Mouse (Mus musculus): ENCODE data around the gene Tmem45b. TPM values are rescaled to one million over a fixed set of nuclear protein-coding genes. Genes with fewer than 3 reads are reported as not detected.

Tmem45b gene
- total RNA-seq, 2 experiments from 2014 or later, result not detected

DNA sequence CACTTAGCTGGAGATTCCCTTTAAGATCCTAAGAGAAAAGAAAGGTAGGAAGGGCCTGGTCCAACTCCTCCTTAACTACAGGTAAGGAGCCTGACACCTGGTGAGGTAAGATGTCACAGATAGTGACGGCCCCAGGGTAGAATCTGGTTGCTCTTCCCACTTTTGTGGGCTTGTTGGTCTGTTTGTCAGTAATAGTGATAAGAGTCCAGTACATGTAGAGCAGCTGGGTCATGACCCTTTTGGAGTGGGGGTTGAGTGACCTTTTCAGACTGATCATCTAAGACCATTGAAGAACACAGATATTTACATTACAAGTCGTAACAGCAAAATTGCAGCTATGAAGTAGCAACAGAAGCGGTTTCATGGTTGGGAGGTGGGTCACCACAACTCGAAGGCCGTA is 77.1 kb downstream of the Tmem45b start:
- DNase-seq (ENCODE audit: extremely low spot score in 1 of 2, low spot score in 2 of 2), result no peak
- Histone ChIP-seq H3K4me3 (peak overlapping the region; percentile 85; the same call in 1 of the 2 replicates), H3K27ac (no peak overlapping the region)
- TF ChIP-seq CTCF (IDR thresholded peaks at IDR 0.05), result no peak
- intact Hi-C loops (cut with DNase I), result no loop called here

DNA sequence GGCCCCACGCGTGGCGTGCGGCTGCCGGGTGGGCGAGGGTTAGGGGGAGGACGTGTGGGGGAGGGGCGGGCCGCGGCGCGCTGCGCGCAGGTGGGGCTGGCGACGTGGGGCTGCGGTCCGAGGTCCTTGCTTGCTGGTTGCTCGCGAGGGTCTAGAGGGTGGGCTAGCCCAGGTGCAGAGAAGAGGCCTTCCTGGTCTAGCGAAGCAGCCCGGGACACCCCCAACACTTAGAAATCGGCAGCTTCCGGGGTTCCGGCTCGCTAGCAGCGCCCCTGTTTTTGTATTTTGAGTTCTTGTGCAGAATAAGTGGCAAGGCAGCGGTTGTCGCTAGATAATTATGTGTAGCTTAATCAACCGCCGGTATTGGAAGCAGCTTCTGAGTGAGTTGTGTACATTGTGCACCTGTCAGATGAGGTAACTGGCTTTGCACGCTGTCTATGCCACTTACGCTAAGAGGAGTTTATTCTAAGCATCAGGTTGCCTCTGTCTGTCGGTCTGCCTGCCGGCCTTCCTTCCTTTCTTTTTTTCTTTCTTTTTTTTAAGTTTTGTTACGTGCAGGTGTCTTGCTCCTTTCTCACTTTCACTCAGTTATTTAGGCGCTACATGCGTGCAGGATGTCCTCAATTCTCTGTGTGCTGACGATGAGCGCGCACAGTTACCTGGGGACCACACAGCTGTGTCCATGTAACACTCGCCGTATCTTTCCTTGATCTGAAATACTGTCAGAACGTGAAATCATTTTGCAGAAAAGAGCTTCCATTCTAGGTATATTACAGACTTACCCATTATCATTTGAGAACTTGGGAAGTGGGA is 77.7 kb downstream of the Tmem45b start:
- intact Hi-C loops (cut with DNase I), result no loop called here
- Histone ChIP-seq H3K4me3 (peak overlapping the region; percentile 85), H3K27ac (peak overlapping the region; percentile 67)
- DNase-seq (ENCODE audit: extremely low spot score in 1 of 2, low spot score in 2 of 2), result peak in 1 of 2 experiments; percentile 23
- no peak for TF ChIP-seq CTCF (IDR thresholded peaks at IDR 0.05)

GRCm38 (mm10) chr9:31385947-31386354 is 78.3 kb downstream of the Tmem45b start, which contains the start of gene Nfrkb:
Nfrkb (plus strand) TSS chr9:31386192.
- H3K4me3 ChIP-seq, result peak within 1 kb of the TSS; percentile 85
- H3K27ac ChIP-seq, result peak within 1 kb of the TSS; percentile 73
- peak; percentile 94 to 96 for DNase-seq (ENCODE audit: extremely low spot score in 1 of 2, low spot score in 2 of 2)
- no peak for TF ChIP-seq CTCF (IDR thresholded peaks at IDR 0.05)
- intact Hi-C loops (cut with DNase I), result no loop called here

DNA sequence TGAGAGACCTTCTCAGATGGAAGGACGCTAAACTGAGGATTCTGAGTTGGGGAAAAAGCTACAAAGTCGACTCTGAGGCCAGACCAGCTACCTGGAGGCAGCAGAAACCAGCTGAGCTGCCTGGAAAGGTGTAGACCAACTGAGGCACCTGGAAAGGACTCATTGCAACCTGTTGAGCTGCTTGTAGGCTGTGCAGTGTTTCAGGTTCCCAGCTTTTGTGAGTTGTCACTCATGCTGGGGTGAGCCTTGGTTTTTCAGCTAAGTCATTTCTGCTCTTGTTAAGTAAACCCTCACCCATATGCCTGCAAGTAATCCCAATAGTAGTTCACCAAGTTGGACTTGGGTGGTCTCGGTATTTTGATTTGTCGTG is 78.8 kb downstream of the Tmem45b start:
- peak overlapping the region; percentile 73 for H3K27ac ChIP-seq
- TF ChIP-seq CTCF (IDR thresholded peaks at IDR 0.05), result no peak
- no peak for DNase-seq (ENCODE audit: extremely low spot score in 1 of 2, low spot score in 2 of 2)

GRCm38 (mm10) chr9:31384786-31385499 is 79.3 kb downstream of the Tmem45b start:
- intact Hi-C loops (cut with DNase I), result no loop called here
- no peak for TF ChIP-seq CTCF (IDR thresholded peaks at IDR 0.05)
- Histone ChIP-seq H3K4me3 (no peak overlapping the region), H3K27ac (no peak overlapping the region)
- no peak for DNase-seq (ENCODE audit: extremely low spot score in 1 of 2, low spot score in 2 of 2)

More for the DNA sequence above, 78.8 kb downstream of the Tmem45b start:
- intact Hi-C loops (cut with DNase I), result no loop called here
- H3K4me3 ChIP-seq, result peak overlapping the region; percentile 85

- no peak for TF ChIP-seq CTCF (IDR thresholded peaks at IDR 0.05)
- Histone ChIP-seq H3K4me3 (no peak overlapping the region), H3K27ac (no peak overlapping the region)
- intact Hi-C loops (cut with DNase I), result no loop called here
- DNase-seq (ENCODE audit: extremely low spot score in 1 of 2, low spot score in 2 of 2), result no peak
Observed at GRCm38 (mm10) chr9:31376661-31377060, 87.6 kb downstream of the Tmem45b start.

Other genes with a start within 250 kb of the Tmem45b start
- 10 to 100 TPM; 23.1 to 24.5 TPM for gene Prdm10, start 183.9 kb downstream of the Tmem45b start, total RNA-seq (2021)
- 10 to 100 TPM; 31.4 to 33.6 TPM for gene Nfrkb, start 78.3 kb downstream of the Tmem45b start, total RNA-seq (2021)